Mouse (Mus musculus): Measurements from ENCODE around the gene Gm10974. TPM values are rescaled to one million over a fixed set of nuclear protein-coding genes. Genes with fewer than 3 reads are reported as not detected.

Gm10974 gene
- total RNA-seq (2023), result not detected in 2 replicates

GRCm38 (mm10) chr7:66365904-66366303 lies at the start of gene Gm10974:
Gene Gm10974 (plus strand): TSS chr7:66365905.

GRCm38 (mm10) chr7:66387813-66388521 lies 22.3 kb downstream of the Gm10974 start, which contains the start of gene Lrrk1:
Gene Lrrk1 (minus strand): TSS chr7:66388350.

GRCm38 (mm10) chr7:66427437-66428161 lies 61.9 kb downstream of the Gm10974 start, which contains the start of gene Aldh1a3:
Gene Aldh1a3 (minus strand): TSS chr7:66427517.

Other genes with a start within 250 kb of the Gm10974 start
- 15.6 and 23.9 TPM in 2 replicates for gene Lrrk1, start 22.4 kb downstream of the Gm10974 start, total RNA-seq (2023)
- gene Aldh1a3, start 61.6 kb downstream of the Gm10974 start, total RNA-seq (2023), result not detected in 2 replicates

All from neutrophil, adult 65 days (primary cell).